Mouse (Mus musculus) midbrain, embryonic 10.5 days (tissue): ENCODE measurements around the gene Pgm3. TPM values are rescaled to one million over a fixed set of nuclear protein-coding genes. Genes with fewer than 3 reads are reported as not detected.

Experiments
- DNase-seq: peaks from one replicate; pipeline ENCODE4 v3.0.0-alpha.2; 2017; ENCODE audit warnings: low spot score
- H3K27ac ChIP-seq: fragments of 300-500 bp; sonication (generic); replicated peaks from 2 replicates; pipeline ENCODE4 v1.5.1; 2016; ENCODE audit warnings: mild to moderate bottlenecking
- H3K27me3 ChIP-seq: fragments of 300-500 bp; sonication (generic); 2 replicates; pipeline ENCODE4 v1.6.1; 2016; ENCODE audit warnings: low read depth, mild to moderate bottlenecking; ENCODE audit not compliant: poor library complexity, severe bottlenecking
- H3K36me3 ChIP-seq: fragments of 300-500 bp; sonication (generic); 2 replicates; pipeline ENCODE4 v1.6.1; 2016; ENCODE audit warnings: mild to moderate bottlenecking, moderate library complexity
- H3K4me1 ChIP-seq: fragments of 300-500 bp; sonication (generic); 2 replicates; pipeline ENCODE4 v1.6.1; 2016
- H3K4me3 ChIP-seq: fragments of 300-500 bp; sonication (generic); 2 replicates; pipeline ENCODE4 v1.5.1; 2016; ENCODE audit warnings: mild to moderate bottlenecking, moderate library complexity
- H3K9me3 ChIP-seq: fragments of 300-500 bp; sonication (generic); replicated peaks from 2 replicates; pipeline ENCODE4 v1.6.1; 2016; ENCODE audit warnings: mild to moderate bottlenecking
- WGBS: fragments of 180-500 bp; shearing (Covaris S2); methylation state at CpG from one replicate; pipeline ENCODE4 v1.1.7; 2016; 5-methylcytosine and 5-hydroxymethylcytosine counted together
- polyA plus RNA-seq: library from polyadenylated mRNA; unstranded; fragments of >200 nt; fragmentation: Nextera tagmentation; extraction: Ambion mirVana; gene quantifications from 2 replicates; pipeline ENCODE4 v1.2.1, GENCODE M21; 2016

Pgm3 gene
- polyA plus RNA-seq, 1 experiment from 2014 or later: 35.6 TPM

DNA sequence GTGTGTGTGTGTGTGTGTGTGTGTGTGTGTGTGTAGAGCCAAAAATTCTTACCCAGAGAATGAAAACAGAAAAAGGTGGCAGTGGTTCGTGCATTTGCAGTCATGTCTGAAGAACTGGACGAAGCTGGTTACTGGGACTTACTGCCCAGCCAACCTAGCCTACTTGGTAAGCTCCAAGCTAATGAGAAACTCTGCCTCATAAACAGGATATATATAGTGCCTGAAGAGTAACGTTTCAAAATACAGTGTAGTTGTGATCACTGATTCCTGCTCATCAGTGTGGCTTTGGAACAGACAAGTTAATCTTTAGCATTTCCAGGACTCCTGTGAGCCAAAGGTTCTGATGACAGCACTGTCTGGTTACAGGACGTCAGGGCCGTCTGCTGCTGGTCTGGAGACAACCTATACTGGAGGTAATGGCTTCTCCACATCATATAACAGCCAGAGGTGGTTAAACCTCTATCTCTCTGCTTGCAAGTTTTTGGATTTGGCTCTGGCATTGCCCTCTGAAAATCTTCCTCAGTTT is 21.9 kb downstream of the Pgm3 start:
- DNase-seq: no peak
- H3K9me3 ChIP-seq: no peaks in the 10 kb centered on the region
- 96% methylated on average over 5 of the region's 5 CpGs for WGBS
- H3K4me3 ChIP-seq: no peak overlapping the region
- H3K4me1 ChIP-seq: no peaks in the 10 kb centered on the region
- H3K27me3 ChIP-seq: no peaks in the 10 kb centered on the region
- no peak overlapping the region for H3K27ac ChIP-seq
- peaks cover 54% of the 10 kb centered on the region for H3K36me3 ChIP-seq

DNA sequence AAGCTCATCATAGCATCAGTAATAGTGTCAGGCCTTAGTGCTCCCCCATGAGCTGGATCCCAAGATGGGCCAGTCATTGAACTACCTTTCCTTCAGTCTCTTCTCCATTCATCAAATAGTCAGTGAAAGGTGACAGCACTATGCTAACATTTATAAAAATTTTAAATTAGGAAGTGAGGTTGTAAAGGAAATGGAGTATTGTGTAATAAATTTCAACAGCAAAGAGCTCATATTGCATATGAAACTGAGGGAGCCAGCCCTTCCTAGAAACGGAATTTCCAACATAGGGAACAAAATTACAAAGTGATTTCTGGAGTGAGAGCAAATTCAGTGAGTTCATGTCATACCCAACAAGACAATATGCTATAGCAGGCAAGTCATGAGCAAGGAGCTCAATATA is 27.1 kb downstream of the Pgm3 start:
- Histone ChIP-seq H3K27me3 (no peaks in the 10 kb centered on the region), H3K9me3 (no peaks in the 10 kb centered on the region), H3K4me3 (no peak overlapping the region), H3K27ac (no peak overlapping the region), H3K4me1 (no peaks in the 10 kb centered on the region), H3K36me3 (peaks cover 52% of the 10 kb centered on the region)
- DNase-seq: no peak
- 88% methylated on average over 1 of the region's 1 CpGs for WGBS

- 91% methylated on average over 3 of the region's 3 CpGs for WGBS
- Histone ChIP-seq H3K9me3 (no peaks in the 10 kb centered on the region), H3K4me1 (no peaks in the 10 kb centered on the region), H3K27me3 (no peaks in the 10 kb centered on the region), H3K4me3 (no peak overlapping the region), H3K27ac (no peak overlapping the region), H3K36me3 (peaks cover 41% of the 10 kb centered on the region)
- DNase-seq: no peak
Observed at GRCm38 (mm10) chr9:86543451-86543850, 28.2 kb downstream of the Pgm3 start.

DNA sequence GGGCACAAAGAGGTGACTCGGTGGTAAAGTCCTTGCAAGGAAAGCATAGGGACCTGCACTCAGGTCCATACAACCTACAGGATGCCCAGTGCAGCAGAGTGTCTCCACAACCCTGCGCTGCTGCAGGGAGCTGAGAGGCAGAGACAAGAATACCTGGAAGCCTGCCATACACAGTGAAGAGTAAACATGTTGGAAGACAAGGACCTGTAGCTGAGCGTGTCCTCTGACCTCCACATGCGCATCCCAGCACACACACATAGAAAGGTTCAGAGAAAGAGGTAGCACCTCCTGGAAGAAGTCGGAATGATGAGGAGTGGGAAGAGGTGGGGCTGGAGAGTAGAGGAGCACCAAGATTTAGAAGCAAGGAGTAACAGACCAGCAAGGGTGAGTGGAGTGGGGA is 37.6 kb downstream of the Pgm3 start:
- Histone ChIP-seq H3K4me3 (no peak overlapping the region), H3K27ac (no peak overlapping the region)

DNA sequence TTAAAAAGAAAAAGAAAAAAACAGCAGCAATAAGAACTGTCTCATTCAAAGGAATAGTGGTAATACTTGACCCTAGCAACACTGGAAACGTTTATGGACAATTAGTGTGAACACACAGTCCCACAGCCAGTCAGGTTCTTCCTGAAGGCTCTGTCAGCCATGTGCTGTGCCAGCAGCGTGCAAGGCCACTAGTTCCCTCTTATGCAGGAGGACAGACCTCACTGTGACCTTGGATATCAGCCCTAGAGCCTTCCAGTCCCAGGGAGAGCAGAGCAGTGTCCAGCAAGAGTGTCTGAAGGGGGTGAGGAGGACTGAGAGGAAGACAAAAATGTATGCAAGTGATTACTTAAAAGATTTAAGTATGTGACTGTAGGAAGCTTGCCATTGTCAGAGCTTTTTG is 46.0 kb downstream of the Pgm3 start:
- Histone ChIP-seq H3K27ac (no peak overlapping the region), H3K27me3 (no peaks in the 10 kb centered on the region), H3K36me3 (peaks cover 10% of the 10 kb centered on the region; the same call in 1 of the 2 replicates), H3K4me3 (no peak overlapping the region), H3K9me3 (no peaks in the 10 kb centered on the region), H3K4me1 (no peaks in the 10 kb centered on the region)
- no peak for DNase-seq
- 68% methylated on average over 2 of the region's 2 CpGs for WGBS

More for the DNA sequence above, 37.6 kb downstream of the Pgm3 start:
- Histone ChIP-seq H3K4me1 (no peaks in the 10 kb centered on the region), H3K9me3 (no peaks in the 10 kb centered on the region), H3K36me3 (peaks cover 7% of the 10 kb centered on the region), H3K27me3 (no peaks in the 10 kb centered on the region)
- no peak for DNase-seq
- 90% methylated on average over 5 of the region's 5 CpGs for WGBS

DNA sequence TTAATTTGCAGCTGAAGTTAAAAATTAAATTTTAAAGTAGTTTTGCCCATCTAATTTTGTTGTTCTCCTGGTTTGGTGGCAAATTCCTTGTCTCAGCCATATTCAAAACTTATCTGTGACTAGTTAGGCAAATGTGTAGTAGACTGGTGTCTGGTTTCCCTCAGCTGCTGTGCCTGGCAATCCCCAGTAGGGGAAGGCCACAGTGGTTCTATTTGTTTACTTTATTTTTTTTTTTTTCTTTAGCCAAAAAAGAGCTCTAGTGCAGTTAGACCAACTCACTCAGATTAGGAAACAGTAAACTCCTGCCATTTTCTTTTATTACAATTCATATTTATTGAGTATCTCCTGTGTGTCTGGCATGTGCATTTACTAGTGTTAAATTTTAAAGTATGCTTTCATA is 49.3 kb downstream of the Pgm3 start:
- H3K36me3 ChIP-seq: peaks cover 14% of the 10 kb centered on the region; the same call in 1 of the 2 replicates
- H3K9me3 ChIP-seq: no peaks in the 10 kb centered on the region
- DNase-seq: no peak
- H3K4me3 ChIP-seq: no peak overlapping the region
- no peaks in the 10 kb centered on the region for H3K27me3 ChIP-seq
- H3K4me1 ChIP-seq: no peaks in the 10 kb centered on the region
- H3K27ac ChIP-seq: no peak overlapping the region

GRCm38 (mm10) chr9:86514798-86515197 is 56.8 kb downstream of the Pgm3 start:
- WGBS: 95% methylated on average over 4 of the region's 4 CpGs
- H3K4me3 ChIP-seq: no peak overlapping the region
- H3K27me3 ChIP-seq: no peaks in the 10 kb centered on the region
- DNase-seq: no peak
- H3K9me3 ChIP-seq: no peaks in the 10 kb centered on the region
- H3K36me3 ChIP-seq: peaks cover 15% of the 10 kb centered on the region
- no peaks in the 10 kb centered on the region for H3K4me1 ChIP-seq
- no peak overlapping the region for H3K27ac ChIP-seq

DNA sequence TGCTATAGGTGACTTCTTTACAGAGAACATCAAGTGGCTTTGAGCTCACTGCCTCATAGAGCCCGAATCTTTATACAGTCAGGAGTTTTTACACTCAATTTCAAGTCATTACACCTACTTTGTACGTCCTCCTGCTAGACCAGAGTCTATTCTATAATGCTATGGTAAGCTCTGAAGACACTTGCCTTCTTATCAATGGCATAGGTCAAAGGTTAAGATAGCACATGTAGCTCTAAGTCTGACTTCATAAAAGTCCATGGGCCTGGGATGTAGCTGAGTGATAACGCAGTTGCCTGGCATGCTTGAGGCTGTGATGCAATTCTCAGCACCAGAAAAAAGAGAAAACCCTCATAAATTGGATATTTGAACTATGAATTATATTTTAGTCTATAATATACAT is 57.3 kb downstream of the Pgm3 start:
- WGBS: 86% methylated on average over 3 of the region's 3 CpGs
- peaks cover 15% of the 10 kb centered on the region for H3K36me3 ChIP-seq
- no peak overlapping the region for H3K4me3 ChIP-seq
- no peak overlapping the region for H3K27ac ChIP-seq
- DNase-seq: no peak
- no peaks in the 10 kb centered on the region for H3K9me3 ChIP-seq
- H3K27me3 ChIP-seq: no peaks in the 10 kb centered on the region
- H3K4me1 ChIP-seq: no peaks in the 10 kb centered on the region

DNA sequence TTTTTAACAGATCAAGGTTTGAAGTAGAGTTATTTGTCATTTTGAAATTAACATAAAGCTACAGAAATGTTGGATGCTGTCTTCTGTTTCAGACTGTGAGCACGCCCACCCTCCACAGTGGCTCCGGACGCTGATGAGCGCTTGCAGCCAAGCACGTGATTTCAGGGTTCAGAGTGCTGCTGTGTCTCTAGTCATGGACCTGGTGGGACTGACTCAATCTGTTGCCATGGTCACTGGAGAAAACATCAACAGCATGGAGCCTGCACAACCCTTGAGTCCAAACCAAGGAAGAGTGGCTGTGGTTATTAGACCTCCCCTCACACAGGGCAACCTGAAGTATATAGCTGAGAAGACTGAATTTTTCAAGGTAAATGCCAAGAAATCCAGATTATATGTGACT is 57.9 kb downstream of the Pgm3 start:
- Histone ChIP-seq H3K27ac (no peak overlapping the region), H3K4me3 (no peak overlapping the region), H3K36me3 (peaks cover 15% of the 10 kb centered on the region), H3K9me3 (no peaks in the 10 kb centered on the region), H3K4me1 (no peaks in the 10 kb centered on the region), H3K27me3 (no peaks in the 10 kb centered on the region)
- 71% methylated on average over 5 of the region's 5 CpGs for WGBS
- no peak for DNase-seq

GRCm38 (mm10) chr9:86507437-86507836 is 64.2 kb downstream of the Pgm3 start:
- WGBS: 89% methylated on average over 4 of the region's 4 CpGs
- no peaks in the 10 kb centered on the region for H3K9me3 ChIP-seq
- H3K4me3 ChIP-seq: no peak overlapping the region
- no peaks in the 10 kb centered on the region for H3K36me3 ChIP-seq
- no peaks in the 10 kb centered on the region for H3K4me1 ChIP-seq
- no peak overlapping the region for H3K27ac ChIP-seq
- no peak for DNase-seq
- no peaks in the 10 kb centered on the region for H3K27me3 ChIP-seq

Other genes starting within 250 kb of the Pgm3 start
- gene Ube2cbp, start 106.9 kb downstream of the Pgm3 start, polyA plus RNA-seq: 6.6 and 9.1 TPM in 2 replicates
- 6.7 and 10.1 TPM in 2 replicates for gene Dop1a, start 104.7 kb downstream of the Pgm3 start, polyA plus RNA-seq
- 3.4 and 4.4 TPM in 2 replicates for gene Rwdd2a, start 149 bp upstream of the Pgm3 start, polyA plus RNA-seq
- gene Me1, start 124.1 kb upstream of the Pgm3 start, polyA plus RNA-seq: 9.9 and 10.9 TPM in 2 replicates
- 1.8 and 2.0 TPM in 2 replicates for gene Prss35, start 171.8 kb upstream of the Pgm3 start, polyA plus RNA-seq